Mouse (Mus musculus): ENCODE results near the gene Cd7.

- TF ChIP-seq CTCF (IDR thresholded peaks at IDR 0.05; ENCODE audit: low read depth) (no peak), EP300 (optimal IDR thresholded peaks at IDR 0.05) (no peak)
These were observed 29.0 kb downstream of the Cd7 start for GRCm38 (mm10) chr11:121010044-121010755.
